Mouse (Mus musculus) kidney, postnatal 0 days (tissue): Measurements from ENCODE around the gene Far1. TPM values are rescaled to one million over a fixed set of nuclear protein-coding genes. Genes with fewer than 3 reads are reported as not detected.

ENCODE experiments used
- ATAC-seq: fragments of 200-750 bp; cut with Nextera tagmentation; replicated peaks from 2 replicates; pipeline ENCODE4 v1.8.0; 2017; ENCODE audit warnings: low read depth, moderate number of reproducible peaks, moderate TSS enrichment, moderate library complexity; ENCODE audit not compliant: low FRiP score
- DNase-seq: peaks from one replicate; pipeline ENCODE4 v3.0.0-alpha.2; 2016; ENCODE audit warnings: low spot score
- H3K27ac ChIP-seq: fragments of 300-500 bp; sonication (generic); 2 replicates; pipeline ENCODE4 v1.5.1; 2014; ENCODE audit warnings: mild to moderate bottlenecking
- H3K27me3 ChIP-seq: fragments of 300-500 bp; sonication (generic); 2 replicates; pipeline ENCODE4 v1.6.1; 2014; ENCODE audit warnings: low read length, mixed read lengths; ENCODE audit not compliant: insufficient read depth
- H3K36me3 ChIP-seq: fragments of 300-500 bp; sonication (generic); 2 replicates; pipeline ENCODE4 v1.6.1; 2014; ENCODE audit warnings: low read length, mixed read lengths; ENCODE audit not compliant: insufficient read depth
- H3K4me1 ChIP-seq: fragments of 300-500 bp; sonication (generic); replicated peaks from 2 replicates; pipeline ENCODE4 v1.6.1; 2014; ENCODE audit warnings: antibody characterized with exemption, low read length, mixed read lengths; ENCODE audit not compliant: insufficient read depth
- H3K4me2 ChIP-seq: fragments of 300-500 bp; sonication (generic); 2 replicates; pipeline ENCODE4 v1.6.1; 2014; ENCODE audit warnings: mild to moderate bottlenecking, low read length, moderate library complexity, mixed read lengths
- H3K4me3 ChIP-seq: fragments of 300-500 bp; sonication (generic); replicated peaks from 2 replicates; pipeline ENCODE4 v1.5.1; 2014; ENCODE audit warnings: low read depth, low read length
- H3K9ac ChIP-seq: fragments of 300-500 bp; sonication (generic); 2 replicates; pipeline ENCODE4 v1.6.1; 2014; ENCODE audit warnings: low read depth, low read length
- H3K9me3 ChIP-seq: fragments of 300-500 bp; sonication (generic); replicated peaks from 2 replicates; pipeline ENCODE4 v1.6.1; 2016; ENCODE audit warnings: low read length, inconsistent platforms, mixed read lengths
- CTCF ChIP-seq: IDR thresholded peaks from 2 replicates; pipeline ENCODE4 v1.5.1; 2016; ENCODE audit warnings: antibody characterized with exemption, low read depth, mild to moderate bottlenecking, moderate library complexity
- WGBS: fragments of 180-500 bp; shearing (Covaris S2); extraction: QIAGEN DNeasy Blood & Tissue Kit; methylation state at CpG from one replicate; pipeline ENCODE4 v1.1.7; 2014; 5-methylcytosine and 5-hydroxymethylcytosine counted together
- polyA plus RNA-seq: library from polyadenylated mRNA; unstranded; fragments of >200 nt; fragmentation: Nextera tagmentation; extraction: Ambion mirVana; gene quantifications from 2 replicates; pipeline ENCODE4 v1.2.1, GENCODE M21; 2015

Far1 gene
- polyA plus RNA-seq, 1 experiment from 2014 or later = 80.4 TPM

- Histone ChIP-seq H3K4me3 (no peak overlapping the region), H3K36me3 (peaks cover 10% of the 10 kb centered on the region; the same call in 1 of the 2 replicates), H3K9ac (no peak overlapping the region), H3K4me1 (no peaks in the 10 kb centered on the region), H3K4me2 (no peak overlapping the region), H3K9me3 (no peaks in the 10 kb centered on the region), H3K27ac (no peak overlapping the region), H3K27me3 (no peaks in the 10 kb centered on the region)
- no peak for TF ChIP-seq CTCF
- DNase-seq (no peak), ATAC-seq (no peak)
Measured at GRCm38 (mm10) chr7:113551742-113552463, 38.3 kb downstream of the Far1 start.

GRCm38 (mm10) chr7:113552508-113552907, 38.9 kb downstream of the Far1 start:
- H3K4me1 ChIP-seq = no peaks in the 10 kb centered on the region
- ATAC-seq (no peak), DNase-seq (no peak)
- no peak for TF ChIP-seq CTCF
- no peaks in the 10 kb centered on the region for H3K27me3 ChIP-seq
- peaks cover 10% of the 10 kb centered on the region; the same call in 1 of the 2 replicates for H3K36me3 ChIP-seq
- H3K4me2 ChIP-seq = no peak overlapping the region
- no peak overlapping the region for H3K4me3 ChIP-seq
- H3K27ac ChIP-seq = no peak overlapping the region
- H3K9ac ChIP-seq = no peak overlapping the region
- WGBS = 88% methylated on average over 2 of the region's 2 CpGs
- H3K9me3 ChIP-seq = no peaks in the 10 kb centered on the region

- Histone ChIP-seq H3K4me2 (no peak overlapping the region), H3K4me1 (no peaks in the 10 kb centered on the region), H3K36me3 (peaks cover 9% of the 10 kb centered on the region; the same call in 1 of the 2 replicates), H3K27me3 (no peaks in the 10 kb centered on the region), H3K9ac (no peak overlapping the region), H3K27ac (no peak overlapping the region), H3K9me3 (no peaks in the 10 kb centered on the region), H3K4me3 (no peak overlapping the region)
- WGBS = 63% methylated on average over 1 of the region's 1 CpGs
- DNase-seq = no peak
- no peak for ATAC-seq
- no peak for TF ChIP-seq CTCF
Measured at GRCm38 (mm10) chr7:113556138-113556537, 42.5 kb downstream of the Far1 start.

GRCm38 (mm10) chr7:113566892-113567291, 53.3 kb downstream of the Far1 start:
- Histone ChIP-seq H3K4me1 (no peaks in the 10 kb centered on the region), H3K9me3 (no peaks in the 10 kb centered on the region), H3K4me2 (no peak overlapping the region), H3K27ac (no peak overlapping the region), H3K4me3 (no peak overlapping the region), H3K27me3 (no peaks in the 10 kb centered on the region), H3K9ac (no peak overlapping the region), H3K36me3 (0 out of 2 replicates have a peak, but pooled peaks cover 7% of the 10 kb centered on the region)
- ATAC-seq = no peak
- WGBS = 83% methylated on average over 1 of the region's 1 CpGs
- DNase-seq = no peak
- TF ChIP-seq CTCF = no peak

GRCm38 (mm10) chr7:113571121-113571520, 57.5 kb downstream of the Far1 start:
- Histone ChIP-seq H3K36me3 (0 out of 2 replicates have a peak, but pooled peaks cover 7% of the 10 kb centered on the region), H3K4me1 (no peaks in the 10 kb centered on the region), H3K27ac (no peak overlapping the region), H3K9me3 (no peaks in the 10 kb centered on the region), H3K4me2 (no peak overlapping the region), H3K9ac (no peak overlapping the region), H3K4me3 (no peak overlapping the region), H3K27me3 (no peaks in the 10 kb centered on the region)
- peak; percentile 60 for DNase-seq
- no peak for TF ChIP-seq CTCF
- ATAC-seq = no peak
- 62% methylated on average over 6 of the region's 6 CpGs for WGBS

GRCm38 (mm10) chr7:113572741-113573140, 59.1 kb downstream of the Far1 start:
- 54% methylated on average over 2 of the region's 2 CpGs for WGBS
- H3K27ac ChIP-seq = no peak overlapping the region
- TF ChIP-seq CTCF = no peak
- H3K9me3 ChIP-seq = no peaks in the 10 kb centered on the region
- H3K4me1 ChIP-seq = no peaks in the 10 kb centered on the region
- H3K36me3 ChIP-seq = 0 out of 2 replicates have a peak, but pooled peaks cover 3% of the 10 kb centered on the region
- H3K4me2 ChIP-seq = no peak overlapping the region
- H3K27me3 ChIP-seq = no peaks in the 10 kb centered on the region
- H3K4me3 ChIP-seq = no peak overlapping the region
- DNase-seq = no peak
- no peak overlapping the region for H3K9ac ChIP-seq
- no peak for ATAC-seq
